Mouse (Mus musculus): ENCODE results near the gene Tex9. TPM values are rescaled to one million over a fixed set of nuclear protein-coding genes. Genes with fewer than 3 reads are reported as not detected.

Tex9 gene
- polyA plus RNA-seq, 1 experiment, result 3.8 TPM

DNA sequence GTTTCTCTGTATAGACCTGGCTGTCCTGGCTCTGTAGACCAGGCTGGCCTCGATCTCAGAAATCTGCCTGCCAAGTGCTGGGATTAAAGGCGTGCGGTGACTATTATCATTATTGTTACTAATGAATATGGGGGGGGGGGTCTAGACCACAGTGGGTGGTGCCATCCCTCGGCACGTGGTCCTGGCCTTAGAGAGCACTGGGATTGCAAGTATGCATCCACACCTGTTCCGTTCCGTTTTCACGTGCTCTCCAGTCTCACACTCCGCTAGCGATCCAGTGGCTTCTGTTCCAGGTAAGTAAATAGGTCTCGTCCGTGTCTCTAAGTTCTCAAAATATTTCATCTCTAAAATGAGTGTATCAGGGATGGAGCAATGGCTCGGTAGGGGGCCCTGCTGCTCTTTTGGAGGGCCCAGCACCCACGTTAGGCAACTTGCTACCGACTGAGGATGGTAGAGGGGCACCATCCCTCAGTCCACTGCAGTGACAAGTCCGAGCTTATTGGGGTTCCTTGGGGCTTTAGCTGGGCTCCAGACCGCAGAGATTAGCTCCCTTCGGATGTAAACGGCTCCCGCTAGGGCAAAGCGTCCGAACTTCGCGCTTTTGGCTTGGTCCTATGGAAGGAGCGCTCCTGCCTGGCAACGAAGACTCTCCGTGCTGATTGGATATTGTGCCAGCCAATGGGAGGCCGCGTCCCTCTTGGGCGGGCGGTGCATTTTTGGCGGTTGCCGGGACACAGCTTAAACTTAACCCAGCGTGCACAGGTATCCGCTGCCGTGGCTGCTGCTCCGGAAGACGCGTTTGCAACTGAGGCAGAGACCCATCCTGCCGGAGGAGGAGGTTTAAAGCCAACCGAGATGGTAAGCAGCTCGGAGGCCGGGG lies 54.0 kb downstream of the Tex9 start, which contains the start of gene Mns1:
Gene Mns1 (plus strand): TSS at position 190 of the 880 bp plus-strand sequence.
- WGBS, result 2% methylated on average over 43 of the region's 43 CpGs
- Histone ChIP-seq H3K4me3 (replicated peaks; ENCODE audit: extremely low read depth, low read depth, low read length) (peak within 1 kb of the TSS; percentile 76), H3K4me1 (ENCODE audit: control insufficient read depth, insufficient read depth, low read length) (0 out of 2 replicates have a peak, but pooled peaks cover 3% of the 10 kb centered on the region)
- TF ChIP-seq POLR2A (IDR thresholded peaks at IDR 0.05; ENCODE audit: borderline replicate concordance, extremely low read depth, low read depth, low read length) (no peak), CTCF (IDR thresholded peaks at IDR 0.05; ENCODE audit: insufficient read depth, low read length) (no peak)
- DNase-seq, result peak; percentile 94

GRCm38 (mm10) chr9:72434876-72435275 lies 57.1 kb downstream of the Tex9 start:
- no peak for TF ChIP-seq CTCF (IDR thresholded peaks at IDR 0.05; ENCODE audit: insufficient read depth, low read length)
- no peak for TF ChIP-seq POLR2A (IDR thresholded peaks at IDR 0.05; ENCODE audit: borderline replicate concordance, extremely low read depth, low read depth, low read length)
- DNase-seq, result no peak
- 79% methylated on average over 9 of the region's 9 CpGs for WGBS
- Histone ChIP-seq H3K4me1 (ENCODE audit: control insufficient read depth, insufficient read depth, low read length) (0 out of 2 replicates have a peak, but pooled peaks cover 3% of the 10 kb centered on the region), H3K4me3 (replicated peaks; ENCODE audit: extremely low read depth, low read depth, low read length) (no peak overlapping the region)

GRCm38 (mm10) chr9:72427861-72428260 lies 64.2 kb downstream of the Tex9 start:
- Histone ChIP-seq H3K4me3 (replicated peaks; ENCODE audit: extremely low read depth, low read depth, low read length) (no peak overlapping the region), H3K4me1 (ENCODE audit: control insufficient read depth, insufficient read depth, low read length) (no peaks in the 10 kb centered on the region)
- no peak for DNase-seq
- no peak for TF ChIP-seq CTCF (IDR thresholded peaks at IDR 0.05; ENCODE audit: insufficient read depth, low read length)
- no peak for TF ChIP-seq POLR2A (IDR thresholded peaks at IDR 0.05; ENCODE audit: borderline replicate concordance, extremely low read depth, low read depth, low read length)
- 49% methylated on average over 4 of the region's 4 CpGs for WGBS

DNA sequence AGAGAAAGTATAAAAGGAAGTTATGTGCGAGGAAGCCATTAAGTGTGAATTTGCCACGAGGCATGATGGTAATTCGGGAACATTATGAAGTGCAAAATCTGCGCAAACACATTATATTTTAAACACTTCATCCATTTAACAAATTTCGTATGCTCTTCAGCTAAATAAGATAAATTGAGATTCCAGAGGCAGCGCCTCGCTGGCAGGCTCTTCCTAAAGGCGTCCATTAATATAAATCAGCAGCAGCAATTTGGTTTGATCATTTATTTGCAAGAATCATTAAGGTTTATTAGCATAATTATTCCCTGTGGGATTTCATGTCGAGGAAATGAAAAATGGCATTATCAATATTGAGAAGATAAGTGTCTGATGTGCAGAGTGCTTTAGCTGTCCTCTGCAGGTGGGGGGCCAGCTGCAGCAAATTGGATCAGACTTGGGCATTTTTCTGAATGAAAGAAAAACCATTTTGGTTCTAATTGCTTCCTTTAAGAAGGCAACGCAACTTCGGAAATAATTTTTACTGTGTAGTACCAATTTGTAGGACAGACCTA lies 66.6 kb downstream of the Tex9 start:
- WGBS, result 73% methylated on average over 11 of the region's 11 CpGs
- Histone ChIP-seq H3K4me3 (replicated peaks; ENCODE audit: extremely low read depth, low read depth, low read length) (no peak overlapping the region), H3K4me1 (ENCODE audit: control insufficient read depth, insufficient read depth, low read length) (no peaks in the 10 kb centered on the region)
- TF ChIP-seq POLR2A (IDR thresholded peaks at IDR 0.05; ENCODE audit: borderline replicate concordance, extremely low read depth, low read depth, low read length) (no peak), CTCF (IDR thresholded peaks at IDR 0.05; ENCODE audit: insufficient read depth, low read length) (no peak)
- no peak for DNase-seq

GRCm38 (mm10) chr9:72422753-72423152 lies 69.3 kb downstream of the Tex9 start:
- TF ChIP-seq CTCF (IDR thresholded peaks at IDR 0.05; ENCODE audit: insufficient read depth, low read length) (no peak), POLR2A (IDR thresholded peaks at IDR 0.05; ENCODE audit: borderline replicate concordance, extremely low read depth, low read depth, low read length) (no peak)
- DNase-seq, result no peak
- WGBS, result 87% methylated on average over 2 of the region's 2 CpGs

GRCm38 (mm10) chr9:72422284-72422683 lies 69.7 kb downstream of the Tex9 start:
- no peak overlapping the region for H3K4me3 ChIP-seq (replicated peaks; ENCODE audit: extremely low read depth, low read depth, low read length)
- WGBS, result 51% methylated on average over 11 of the region's 11 CpGs
- TF ChIP-seq POLR2A (IDR thresholded peaks at IDR 0.05; ENCODE audit: borderline replicate concordance, extremely low read depth, low read depth, low read length) (no peak), CTCF (IDR thresholded peaks at IDR 0.05; ENCODE audit: insufficient read depth, low read length) (no peak)
- no peaks in the 10 kb centered on the region for H3K4me1 ChIP-seq (ENCODE audit: control insufficient read depth, insufficient read depth, low read length)
- DNase-seq, result no peak

More at GRCm38 (mm10) chr9:72422753-72423152, 69.3 kb downstream of the Tex9 start:
- Histone ChIP-seq H3K4me1 (ENCODE audit: control insufficient read depth, insufficient read depth, low read length) (no peaks in the 10 kb centered on the region), H3K4me3 (replicated peaks; ENCODE audit: extremely low read depth, low read depth, low read length) (no peak overlapping the region)

- H3K4me1 ChIP-seq (ENCODE audit: control insufficient read depth, insufficient read depth, low read length), result no peaks in the 10 kb centered on the region
- H3K4me3 ChIP-seq (replicated peaks; ENCODE audit: extremely low read depth, low read depth, low read length), result no peak overlapping the region
- TF ChIP-seq POLR2A (IDR thresholded peaks at IDR 0.05; ENCODE audit: borderline replicate concordance, extremely low read depth, low read depth, low read length) (no peak), CTCF (IDR thresholded peaks at IDR 0.05; ENCODE audit: insufficient read depth, low read length) (no peak)
- 79% methylated on average over 3 of the region's 3 CpGs for WGBS
- DNase-seq, result no peak
Observed at GRCm38 (mm10) chr9:72420490-72420889, 71.5 kb downstream of the Tex9 start.

- 82% methylated on average over 3 of the region's 3 CpGs for WGBS
- Histone ChIP-seq H3K4me3 (replicated peaks; ENCODE audit: extremely low read depth, low read depth, low read length) (no peak overlapping the region), H3K4me1 (ENCODE audit: control insufficient read depth, insufficient read depth, low read length) (no peaks in the 10 kb centered on the region)
- no peak for DNase-seq
- no peak for TF ChIP-seq POLR2A (IDR thresholded peaks at IDR 0.05; ENCODE audit: borderline replicate concordance, extremely low read depth, low read depth, low read length)
- no peak for TF ChIP-seq CTCF (IDR thresholded peaks at IDR 0.05; ENCODE audit: insufficient read depth, low read length)
Observed at GRCm38 (mm10) chr9:72418443-72418842, 73.6 kb downstream of the Tex9 start.

- H3K4me3 ChIP-seq (replicated peaks; ENCODE audit: extremely low read depth, low read depth, low read length), result no peak overlapping the region
- WGBS, result 93% methylated on average over 2 of the region's 2 CpGs
- no peak for TF ChIP-seq CTCF (IDR thresholded peaks at IDR 0.05; ENCODE audit: insufficient read depth, low read length)
- no peak for TF ChIP-seq POLR2A (IDR thresholded peaks at IDR 0.05; ENCODE audit: borderline replicate concordance, extremely low read depth, low read depth, low read length)
- DNase-seq, result no peak
- H3K4me1 ChIP-seq (ENCODE audit: control insufficient read depth, insufficient read depth, low read length), result 0 out of 2 replicates have a peak, but pooled peaks cover 2% of the 10 kb centered on the region
Observed at GRCm38 (mm10) chr9:72411746-72412145, 80.3 kb downstream of the Tex9 start.

Data from lung, adult 2 months (tissue).